Mouse (Mus musculus) embryonic facial prominence, embryonic 11.5 days (tissue): ENCODE data around the gene Olfr1445. TPM values are rescaled to one million over a fixed set of nuclear protein-coding genes. Genes with fewer than 3 reads are reported as not detected.

Source experiments
- polyA plus RNA-seq: library from polyadenylated mRNA; unstranded; fragments of >200 nt; fragmentation: Nextera tagmentation; extraction: Ambion mirVana; gene quantifications from 2 replicates; pipeline ENCODE4 v1.2.1, GENCODE M21; 2014

The Olfr1445 gene
- polyA plus RNA-seq, 1 experiment from 2014 or later: not detected

Other genes starting within 250 kb of the Olfr1445 start
- gene Olfr1442, start 213.4 kb upstream of the Olfr1445 start, polyA plus RNA-seq: not detected in 2 replicates
- gene Olfr1443, start 205.7 kb upstream of the Olfr1445 start, polyA plus RNA-seq: not detected in 2 replicates
- gene Keg1, start 188.1 kb upstream of the Olfr1445 start, polyA plus RNA-seq: not detected in 2 replicates
- gene Cntf, start 118.2 kb upstream of the Olfr1445 start, polyA plus RNA-seq: 0.22 and 0.77 TPM in 2 replicates
- 10.5 and 11.0 TPM in 2 replicates for gene Zfp91, start 87.7 kb upstream of the Olfr1445 start, polyA plus RNA-seq
- 0.77 and 0.80 TPM in 2 replicates for gene Lpxn, start 87.7 kb upstream of the Olfr1445 start, polyA plus RNA-seq
- not detected in 2 replicates for gene Gm5244, start 37.2 kb upstream of the Olfr1445 start, polyA plus RNA-seq
- not detected in 2 replicates for gene Olfr1444, start 26.6 kb upstream of the Olfr1445 start, polyA plus RNA-seq
- gene Olfr1446, start 9.7 kb downstream of the Olfr1445 start, polyA plus RNA-seq: not detected in 2 replicates
- gene Olfr1447, start 19.9 kb downstream of the Olfr1445 start, polyA plus RNA-seq: not detected in 2 replicates
- not detected in 2 replicates for gene Olfr1448, start 40.6 kb downstream of the Olfr1445 start, polyA plus RNA-seq
- not detected in 2 replicates for gene Olfr1449, start 47.0 kb downstream of the Olfr1445 start, polyA plus RNA-seq
- gene Olfr1450, start 66.4 kb downstream of the Olfr1445 start, polyA plus RNA-seq: not detected in 2 replicates
- gene Olfr1451, start 111.2 kb downstream of the Olfr1445 start, polyA plus RNA-seq: not detected in 2 replicates
- not detected in 2 replicates for gene Olfr1453, start 144.5 kb downstream of the Olfr1445 start, polyA plus RNA-seq
- not detected in 2 replicates for gene Olfr1454, start 176.8 kb downstream of the Olfr1445 start, polyA plus RNA-seq
- gene Olfr1457, start 214.0 kb downstream of the Olfr1445 start, polyA plus RNA-seq: not detected in 2 replicates
- gene Olfr1458, start 222.9 kb downstream of the Olfr1445 start, polyA plus RNA-seq: not detected in 2 replicates